Mouse (Mus musculus): Measurements from ENCODE around the gene Il23r. TPM values are rescaled to one million over a fixed set of nuclear protein-coding genes. Genes with fewer than 3 reads are reported as not detected.

Il23r gene
- total RNA-seq (2023) = not detected

GRCm38 (mm10) chr6:67491755-67492154, at the start of gene Il23r:
TSS of gene Il23r (minus strand) at chr6:67491855.

GRCm38 (mm10) chr6:67535777-67536054, 44.1 kb upstream of the Il23r start, which contains the start of gene Tacstd2:
TSS of gene Tacstd2 (minus strand) at chr6:67535796.

GRCm38 (mm10) chr6:67375982-67376391, 115.7 kb downstream of the Il23r start, which contains the start of gene Il12rb2:
TSS of gene Il12rb2 (minus strand) at chr6:67376188.

Other genes with a start within 250 kb of the Il23r start
- 1.1 TPM for gene Il12rb2, start 115.7 kb downstream of the Il23r start, total RNA-seq (2023)
- 0.33 TPM for gene Tacstd2, start 43.9 kb upstream of the Il23r start, total RNA-seq (2023)

All from CD4-positive naive resting alpha-beta T cell, adult 57 days (primary cell).